Mouse (Mus musculus) layer of hippocampus, postnatal 10 days (tissue): ENCODE measurements around the gene Mpg. TPM values are rescaled to one million over a fixed set of nuclear protein-coding genes. Genes with fewer than 3 reads are reported as not detected.

Source experiments
- DNase-seq, 2 experiments: peaks; one replicate each; pipeline ENCODE4 v3.0.0; 2021; ENCODE audit warnings: low spot score in 2 of 2
- total RNA-seq, 2 experiments: library from RNA; stranded (reverse); gene quantifications; 2 replicates each; pipeline ENCODE4 v1.2.3; 2021

Gene Mpg
- total RNA-seq, 2 experiments from 2014 or later = 18.5 to 20.7 TPM

DNA sequence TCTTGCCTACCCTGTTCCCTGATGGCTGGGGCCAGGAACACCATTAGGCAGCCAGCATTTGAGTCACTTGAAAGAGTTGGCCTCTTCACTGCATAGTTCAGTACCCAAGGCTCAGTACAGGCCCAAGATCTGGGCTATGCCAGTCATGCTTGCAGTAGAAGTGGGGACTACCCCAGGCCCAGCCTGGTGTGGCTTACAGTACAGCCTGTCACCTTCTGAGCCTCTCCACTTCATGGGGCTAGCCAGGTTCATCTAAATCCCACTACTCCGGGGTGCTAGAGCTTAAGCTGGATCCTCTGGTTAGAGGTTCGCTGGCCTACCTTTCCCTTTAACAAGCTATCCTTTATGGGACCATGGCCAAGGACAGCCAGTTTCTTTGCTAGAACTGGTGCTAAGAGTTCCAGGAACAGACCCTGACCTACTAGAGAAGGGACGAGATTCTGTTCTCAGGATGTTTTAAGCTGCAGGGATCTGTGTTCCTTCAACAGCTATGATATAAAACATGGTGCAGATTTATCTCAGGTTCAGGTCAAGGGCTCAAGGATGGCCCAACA lies 2.1 kb downstream of the Mpg start:
- no peak for DNase-seq

- peak in 1 of 2 experiments; percentile 68 for DNase-seq
Measured at GRCm38 (mm10) chr11:32230220-32230619, 3.9 kb downstream of the Mpg start.

DNA sequence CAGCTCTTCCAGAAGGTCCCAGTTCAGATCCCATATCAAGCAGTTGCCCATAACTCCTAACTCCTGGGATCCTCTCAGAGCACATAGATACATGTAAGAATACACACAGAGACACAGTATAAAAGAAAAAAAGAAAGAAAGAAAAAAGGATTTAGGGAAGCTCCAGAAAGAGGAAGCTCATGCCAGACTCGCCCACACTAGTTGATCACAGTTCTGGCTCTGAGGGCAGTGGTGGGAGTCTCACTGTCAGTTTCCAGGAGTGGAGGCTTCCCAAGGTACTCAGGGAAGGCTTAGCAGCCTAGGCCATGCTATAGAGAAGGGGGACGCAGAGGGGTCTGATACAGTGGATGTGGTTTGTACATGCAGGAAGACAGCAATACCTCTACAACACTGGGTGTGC lies 4.8 kb downstream of the Mpg start:
- DNase-seq = no peak

GRCm38 (mm10) chr11:32232848-32233247 lies 6.5 kb downstream of the Mpg start:
- no peak for DNase-seq

- DNase-seq = peak; percentile 73 to 74
Measured at GRCm38 (mm10) chr11:32233895-32234294, 7.6 kb downstream of the Mpg start.

DNA sequence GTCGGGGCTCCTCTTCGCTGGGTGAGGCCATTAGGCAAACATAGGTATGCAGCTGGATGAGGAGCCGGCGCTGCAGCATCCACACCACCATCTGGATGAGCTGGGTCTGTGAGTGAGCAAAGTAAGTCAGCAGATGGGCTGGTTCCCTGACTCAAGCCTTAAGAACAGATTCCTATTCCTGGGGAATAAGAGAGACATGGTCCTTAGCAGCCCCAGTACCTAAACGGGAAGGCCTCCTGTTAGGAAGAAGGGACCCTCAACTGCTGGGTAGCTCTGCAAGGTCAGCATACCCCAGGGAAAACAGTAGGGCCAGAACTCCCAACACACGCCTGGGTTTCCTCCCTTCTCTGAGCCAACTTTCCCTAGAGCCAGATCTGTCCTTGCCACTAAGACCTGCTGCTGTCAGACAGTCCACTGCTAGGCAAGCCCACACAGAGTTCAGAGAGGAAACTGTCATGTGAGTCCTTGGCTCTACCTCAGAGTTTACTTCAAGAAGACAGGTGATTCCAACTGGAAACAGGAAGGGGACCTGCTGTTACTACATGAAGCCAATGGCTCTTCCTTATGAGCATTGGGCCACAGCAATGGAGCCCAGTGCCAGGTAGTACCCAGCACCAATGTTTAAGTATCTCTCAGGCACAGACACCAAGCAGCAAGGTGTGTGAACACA lies 8.6 kb downstream of the Mpg start:
- DNase-seq = peak in 1 of 2 experiments; percentile 26

GRCm38 (mm10) chr11:32235646-32236045 lies 9.3 kb downstream of the Mpg start:
- DNase-seq = peak; percentile 75 to 86

DNA sequence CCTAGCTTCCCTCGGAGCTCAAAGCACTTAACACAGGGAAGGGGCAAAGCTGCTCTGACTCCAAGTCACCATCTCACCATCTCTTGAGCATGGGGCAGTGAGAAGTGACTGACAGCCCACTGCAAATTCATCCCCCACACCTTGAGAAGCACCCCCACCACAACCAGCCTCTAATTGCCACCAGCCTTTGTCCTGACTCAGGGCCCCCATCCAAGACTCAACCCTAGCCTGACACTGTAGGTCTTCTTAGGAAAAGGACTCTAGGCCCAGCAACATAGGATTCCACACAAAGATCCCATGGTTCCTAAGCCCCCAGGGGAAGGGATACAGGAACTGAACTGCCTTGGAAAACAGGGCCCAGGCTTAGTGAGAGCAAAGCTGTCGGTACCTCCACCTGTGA lies 9.8 kb downstream of the Mpg start:
- peak in 1 of 2 experiments; percentile 29 for DNase-seq

DNA sequence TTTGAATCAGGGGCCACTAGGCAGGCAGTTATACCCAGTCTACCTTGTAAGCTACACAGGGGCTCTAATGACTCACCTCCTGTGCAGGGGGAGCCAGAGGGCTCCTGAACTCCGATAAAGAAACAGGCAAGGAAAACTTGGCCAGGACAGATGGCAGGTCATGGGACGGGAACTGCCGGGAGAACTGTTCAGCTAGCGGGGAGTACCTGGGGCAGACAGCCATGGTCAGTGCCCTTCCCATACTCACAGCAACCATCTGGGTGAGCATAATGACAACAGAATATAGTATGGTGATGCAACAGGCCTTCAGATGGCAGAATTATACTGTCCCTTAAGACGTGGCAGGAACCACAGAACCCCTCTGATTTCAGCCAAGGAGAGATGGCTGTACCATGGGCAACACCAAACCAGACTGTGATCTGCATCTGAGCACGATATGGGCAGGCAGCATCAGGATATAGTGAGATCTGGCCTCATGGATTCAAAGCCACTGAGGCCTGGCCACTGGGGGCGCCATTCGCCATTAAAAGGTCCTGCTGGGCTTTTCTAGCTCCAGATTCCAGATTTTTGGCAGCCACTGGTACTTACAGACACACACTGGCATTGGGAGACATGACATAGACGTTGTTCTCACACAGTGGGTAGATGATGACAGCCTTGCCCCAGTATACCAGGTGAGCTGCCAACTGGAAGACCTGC lies 10.6 kb downstream of the Mpg start:
- peak; percentile 75 to 79 for DNase-seq

- DNase-seq = no peak
Measured at GRCm38 (mm10) chr11:32237411-32237795, 11.1 kb downstream of the Mpg start.

GRCm38 (mm10) chr11:32238093-32238860 lies 12.0 kb downstream of the Mpg start:
- peak; percentile 77 to 83 for DNase-seq

DNA sequence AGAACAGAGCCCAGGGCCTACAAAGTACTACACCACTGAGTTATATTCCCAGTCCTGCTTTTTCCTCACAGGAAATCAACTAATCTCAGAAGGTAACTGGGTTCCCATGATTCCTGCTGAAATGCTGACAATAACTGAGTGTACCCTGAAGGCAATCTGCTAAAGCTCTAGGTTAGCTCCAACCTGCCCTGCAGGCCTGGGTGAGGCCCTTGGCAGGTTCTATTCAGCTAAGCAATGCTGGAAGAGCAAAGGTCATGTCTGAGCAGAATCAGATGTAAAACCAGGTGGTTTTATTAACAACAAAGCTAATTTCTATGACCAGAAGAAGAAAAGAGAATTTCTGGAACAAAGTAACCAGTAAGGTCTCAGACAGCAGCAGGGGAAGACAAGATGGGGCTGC lies 15.1 kb downstream of the Mpg start:
- no peak for DNase-seq

- DNase-seq = no peak
Measured at GRCm38 (mm10) chr11:32242209-32242608, 15.9 kb downstream of the Mpg start.

GRCm38 (mm10) chr11:32243205-32243955 lies 17.1 kb downstream of the Mpg start:
- DNase-seq = no peak

- DNase-seq = no peak
Measured at GRCm38 (mm10) chr11:32244064-32244463, 17.8 kb downstream of the Mpg start.

- no peak for DNase-seq
Measured at GRCm38 (mm10) chr11:32244617-32245016, 18.3 kb downstream of the Mpg start.

DNA sequence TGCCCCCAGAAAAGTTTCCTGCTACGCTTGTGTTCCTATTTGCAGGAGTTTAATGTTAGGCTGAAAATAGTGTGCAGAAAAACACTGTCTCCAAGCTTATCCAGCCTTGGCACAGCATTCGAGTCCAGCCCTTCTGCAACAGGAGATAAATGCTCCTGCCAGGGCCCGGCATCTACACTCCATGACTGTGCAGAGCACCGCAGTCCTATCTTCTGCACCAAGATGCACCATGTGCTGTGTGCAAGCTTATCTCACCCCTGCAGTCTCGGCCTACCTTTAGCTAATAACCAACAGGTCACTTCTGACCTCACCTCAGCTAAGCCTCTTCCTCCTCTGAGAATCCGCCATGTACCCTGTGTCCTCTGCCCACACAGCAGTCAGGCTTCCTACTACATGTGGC lies 19.3 kb downstream of the Mpg start:
- DNase-seq = no peak

DNA sequence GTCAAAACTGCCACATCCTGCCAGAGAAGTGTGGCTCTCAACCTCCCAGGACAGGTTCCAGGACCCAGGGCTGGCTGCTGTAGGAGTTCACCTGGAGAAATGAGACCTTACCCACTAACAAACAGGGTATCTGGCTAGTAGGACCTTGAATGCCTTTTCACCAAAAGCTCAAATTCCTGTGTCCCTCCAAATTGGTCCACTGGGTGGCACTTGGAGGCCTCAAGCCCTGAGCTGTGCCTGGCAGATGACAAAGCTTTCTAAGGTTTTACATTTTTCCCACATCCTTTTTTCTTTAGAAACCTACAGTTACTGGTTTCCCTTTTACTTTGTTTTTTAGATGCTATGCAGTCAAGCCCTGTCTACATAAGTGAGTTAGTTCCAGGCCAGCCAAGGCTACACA lies 20.8 kb downstream of the Mpg start:
- DNase-seq = peak in 1 of 2 experiments; percentile 20

- no peak for DNase-seq
Measured at GRCm38 (mm10) chr11:32248350-32248749, 22.0 kb downstream of the Mpg start.

DNA sequence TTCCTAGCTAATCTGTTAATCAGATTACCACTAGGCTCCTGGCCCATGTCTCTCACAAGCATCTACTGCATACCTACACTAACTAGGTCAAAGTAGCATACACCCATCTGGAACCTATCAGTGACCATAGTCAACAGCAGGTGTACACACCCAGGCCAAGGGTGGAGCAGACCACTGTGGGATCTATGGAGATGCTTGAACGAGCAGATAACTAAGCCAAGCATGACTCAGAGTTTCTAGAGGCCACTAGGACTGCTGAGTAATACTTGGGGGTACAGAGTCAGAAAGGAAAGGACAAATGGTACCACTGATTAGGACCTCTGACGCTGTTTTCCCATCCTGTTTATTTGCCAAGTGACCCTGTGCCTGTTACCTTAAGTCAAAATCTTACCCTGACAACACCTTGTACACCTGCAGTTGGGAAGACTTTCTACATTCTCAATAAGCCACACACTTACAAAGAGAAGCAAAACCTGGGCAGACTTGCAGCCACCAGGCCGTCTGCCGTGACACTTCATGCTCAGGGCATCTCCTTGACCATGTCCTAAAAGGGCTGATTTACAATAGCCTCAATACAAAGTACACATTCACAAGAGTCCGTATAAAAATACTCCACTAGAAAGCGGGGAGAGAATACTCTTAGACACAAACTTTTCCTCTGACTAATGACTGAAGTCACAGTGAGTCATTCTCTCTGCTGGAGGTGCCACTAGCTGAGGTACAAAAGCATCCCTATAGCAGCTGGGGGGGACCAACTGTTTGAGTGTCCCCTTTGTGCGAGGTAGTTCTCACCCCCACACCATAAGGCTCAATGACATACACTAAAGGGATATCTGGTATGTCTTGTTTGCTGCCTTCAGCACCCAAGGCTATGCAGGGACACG lies 24.8 kb downstream of the Mpg start:
- no peak for DNase-seq
